Mouse (Mus musculus): ENCODE data around the gene Clic4.

DNA sequence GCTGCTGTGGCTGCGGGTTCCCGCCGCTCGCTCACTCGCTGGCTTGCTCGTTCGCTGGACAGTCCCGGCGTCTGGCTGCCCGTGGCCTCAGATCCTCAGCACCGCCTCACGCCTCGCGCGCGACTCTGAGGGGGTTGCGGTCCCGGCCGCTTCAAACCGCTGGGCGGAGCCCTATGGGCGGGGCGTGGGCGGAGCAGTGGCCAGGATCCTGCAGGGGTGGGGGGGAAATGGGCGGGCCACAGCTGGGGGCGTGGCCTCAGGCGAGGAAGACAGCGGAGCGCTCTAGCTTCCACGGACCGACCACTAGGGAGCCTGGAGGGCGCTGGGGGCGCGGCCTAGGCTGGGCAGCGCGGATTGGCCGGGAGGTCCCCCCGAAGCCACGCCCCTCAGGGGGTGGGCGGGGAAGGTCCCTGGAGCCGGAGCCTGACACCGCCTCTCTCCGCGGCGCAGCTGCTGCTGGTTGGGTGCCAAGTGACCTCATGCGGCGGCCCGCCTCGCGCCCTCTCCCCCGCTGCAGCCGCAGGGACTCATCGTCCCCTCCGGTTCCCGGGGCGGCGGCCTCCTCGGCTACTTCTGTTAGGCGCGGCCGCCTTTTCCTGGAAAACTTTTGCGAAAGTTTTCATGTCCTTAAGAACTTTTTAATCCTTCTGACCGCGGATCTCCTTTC lies at the start of gene Clic4:
- TF ChIP-seq CTCF (IDR thresholded peaks at IDR 0.05; ENCODE audit: borderline replicate concordance, control insufficient read depth, extremely low read depth, insufficient read depth, low read length, poor library complexity) (peak; percentile 73; the same call in 1 of the 2 replicates), POLR2A (IDR thresholded peaks at IDR 0.05; ENCODE audit: control insufficient read depth, extremely low read depth, insufficient read depth, low read length, poor library complexity) (peak; percentile 97)

All from thymus, adult 2 months (tissue).